Mouse (Mus musculus): ENCODE data around the gene Gm49358.

DNA sequence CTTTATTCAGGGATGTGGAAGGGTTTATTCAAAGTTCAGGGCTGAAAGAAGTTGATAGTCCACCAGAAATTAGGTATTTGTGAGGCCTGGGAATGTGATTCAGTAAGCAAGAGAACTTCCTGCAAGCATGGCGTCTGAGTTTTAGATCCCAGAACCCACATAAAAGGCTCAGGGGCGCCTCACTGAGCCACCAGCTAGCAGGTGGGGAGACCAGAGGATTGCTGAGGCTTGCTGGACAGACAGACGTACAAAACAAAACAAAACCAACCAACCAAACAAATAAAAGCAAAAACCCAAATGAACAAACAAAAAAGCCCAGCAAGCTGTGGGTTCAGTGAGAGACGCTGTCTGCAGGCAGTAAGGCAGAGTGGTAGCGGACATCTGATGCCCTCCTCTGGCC, 18.9 kb downstream of the Gm49358 start:
- TF ChIP-seq POLR2A (IDR thresholded peaks at IDR 0.05; ENCODE audit: borderline replicate concordance, extremely low read depth, low read depth, low read length) (no peak), CTCF (IDR thresholded peaks at IDR 0.05; ENCODE audit: insufficient read depth, low read length) (no peak)
